Mouse (Mus musculus): ENCODE measurements at regions not wholly inside any gene's neighbourhood (a gene's known extent, or its start where the extent isn't known, plus 50 kb on each side); places are given as distances from the start of the nearest gene placed in this dataset.
"Not testable (repeated sequence)": the region's sequence is repeated elsewhere in the genome, so short reads cannot be mapped to it uniquely, and the experiment has no call there.

GRCm38 (mm10) chr5:148820476-148820875 lies 108.6 kb downstream of the Katnal1 start:
- in situ Hi-C loops (cut with MseI, MboI): no loop called here

DNA sequence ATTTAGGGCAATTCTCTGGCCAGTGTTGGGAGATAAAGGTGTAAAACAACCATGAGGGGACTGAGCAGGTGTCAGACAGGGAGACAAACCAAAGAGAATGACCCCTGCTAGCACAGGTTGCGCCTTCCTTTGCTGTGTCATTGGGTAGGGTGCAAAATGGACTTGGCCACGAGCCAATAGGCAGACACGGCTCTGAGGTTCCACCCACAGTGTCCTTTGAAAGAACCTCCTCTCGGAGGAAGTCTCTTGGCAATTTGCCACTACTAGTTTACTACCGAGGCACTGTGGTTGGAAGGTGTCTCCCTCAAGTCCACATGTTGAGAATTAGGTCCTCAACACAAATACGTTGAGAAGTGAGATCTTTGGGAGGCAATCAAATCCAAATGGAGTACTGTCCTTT lies 109.7 kb downstream of the Katnal1 start:
- in situ Hi-C loops (cut with MseI, MboI): no loop called here

- in situ Hi-C loops (cut with MseI, MboI): no loop called here
These were observed 110.4 kb downstream of the Katnal1 start for GRCm38 (mm10) chr5:148818746-148819145.

DNA sequence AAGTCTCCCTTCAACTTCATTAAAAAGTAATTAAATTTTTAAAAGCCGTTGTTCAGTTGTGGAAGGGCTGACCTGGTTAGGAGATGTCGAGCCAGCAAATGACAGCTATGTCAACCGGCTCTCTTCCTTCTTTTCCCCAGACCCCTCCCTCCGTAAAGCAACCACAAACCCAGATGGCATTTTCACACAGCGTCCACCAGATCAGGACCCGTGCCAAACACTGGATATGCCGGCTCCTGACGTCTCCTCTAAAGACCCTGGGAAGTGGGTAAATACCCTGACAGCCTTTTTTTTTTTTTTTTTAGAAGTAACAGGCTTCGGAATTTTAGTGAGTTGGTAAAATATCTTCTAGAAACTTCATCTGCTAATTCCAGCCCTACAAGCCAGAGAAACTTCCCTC lies 116.3 kb downstream of the Katnal1 start:
- in situ Hi-C loops (cut with MseI, MboI): no loop called here

- in situ Hi-C loops (cut with MseI, MboI): no loop called here
These were observed 117.1 kb downstream of the Katnal1 start for GRCm38 (mm10) chr5:148812016-148812415.

- in situ Hi-C loops (cut with MseI, MboI): no loop called here
These were observed 119.6 kb downstream of the Katnal1 start for GRCm38 (mm10) chr5:148809485-148809884.

DNA sequence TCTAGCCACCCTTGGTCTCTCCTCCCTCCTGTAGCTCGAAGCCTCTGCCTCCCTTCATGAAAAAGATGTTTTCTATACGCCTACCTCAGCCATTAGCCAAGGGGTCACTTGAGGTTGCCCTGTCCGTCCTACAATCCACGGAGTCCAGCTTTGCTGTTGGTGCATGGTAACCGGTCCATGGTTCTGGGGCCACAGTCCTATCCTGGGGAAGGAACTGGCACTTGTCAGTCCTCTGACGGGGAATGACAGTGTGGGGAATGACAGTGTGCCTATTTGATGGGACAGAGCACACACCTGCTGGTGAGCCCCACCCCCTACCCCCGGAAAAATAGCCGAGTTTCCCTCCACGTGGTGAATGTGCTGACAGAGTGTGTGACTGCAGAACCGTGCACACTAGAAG lies 120.1 kb downstream of the Katnal1 start:
- in situ Hi-C loops (cut with MseI, MboI): no loop called here

- in situ Hi-C loops (cut with MseI, MboI): no loop called here
These were observed 120.7 kb downstream of the Katnal1 start for GRCm38 (mm10) chr5:148808426-148808825.

DNA sequence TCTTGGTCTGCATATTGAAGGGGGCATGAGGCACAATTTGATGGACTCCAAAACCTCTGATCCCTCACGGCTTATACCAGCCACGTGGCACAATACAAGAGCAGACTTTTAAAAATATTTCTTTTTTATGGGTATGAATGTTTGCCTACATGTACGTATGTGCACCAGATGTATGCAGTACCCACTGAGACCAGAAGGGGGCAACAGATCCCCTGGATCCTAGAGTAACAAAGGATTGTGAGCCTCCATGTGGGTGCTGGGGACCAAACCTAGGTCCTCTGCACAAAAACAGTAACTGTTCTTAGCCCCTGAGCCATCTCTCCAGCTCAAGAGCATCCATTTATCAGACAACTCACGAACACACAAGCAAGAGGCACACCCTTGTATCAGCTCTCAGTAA lies 121.5 kb downstream of the Katnal1 start:
- in situ Hi-C loops (cut with MseI, MboI): no loop called here

DNA sequence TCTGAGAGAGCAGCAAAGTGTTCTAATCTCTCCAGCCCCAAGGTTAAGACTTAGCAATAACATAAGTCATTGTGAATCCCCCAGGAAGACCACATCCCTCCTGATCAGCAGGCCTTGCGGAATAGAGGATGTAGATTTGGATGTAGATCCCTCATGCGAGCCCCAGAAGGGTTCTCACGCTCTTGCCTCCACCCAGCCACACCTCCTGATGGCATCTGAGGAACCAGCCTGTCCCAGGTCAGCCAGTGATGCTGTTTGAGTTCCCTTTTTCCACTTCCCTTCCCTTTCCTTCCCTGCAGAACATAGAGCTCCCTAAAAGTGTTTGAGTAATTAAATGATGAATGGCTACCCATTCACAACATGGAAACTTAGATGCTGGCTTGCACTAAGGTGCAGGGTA lies 124.1 kb downstream of the Katnal1 start:
- in situ Hi-C loops (cut with MseI, MboI): no loop called here

DNA sequence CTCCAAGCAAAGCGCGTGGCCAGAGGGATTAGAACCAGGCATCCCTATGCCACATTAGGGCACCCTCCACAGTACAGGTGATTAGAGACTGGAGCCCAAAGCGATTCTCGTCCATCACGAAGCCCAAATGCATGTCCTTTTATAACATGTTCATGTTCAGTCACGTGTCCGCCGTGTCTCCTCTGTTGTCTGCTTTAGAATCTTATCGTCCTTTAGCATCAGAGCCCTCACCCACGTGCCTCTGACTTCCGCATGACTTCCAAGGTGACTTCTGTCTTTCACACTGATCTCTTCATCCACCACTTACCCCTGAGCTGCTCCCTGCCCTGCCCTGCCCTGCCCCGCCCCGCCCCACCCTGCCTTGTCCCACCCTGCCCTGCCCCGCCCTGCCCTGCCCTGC lies 125.3 kb downstream of the Katnal1 start:
- in situ Hi-C loops (cut with MseI, MboI): no loop called here

- in situ Hi-C loops (cut with MseI, MboI): no loop called here
These were observed 126.4 kb downstream of the Katnal1 start for GRCm38 (mm10) chr5:148802720-148803119.

GRCm38 (mm10) chr5:148798541-148798940 lies 130.6 kb downstream of the Katnal1 start:
- in situ Hi-C loops (cut with MseI, MboI): no loop called here

DNA sequence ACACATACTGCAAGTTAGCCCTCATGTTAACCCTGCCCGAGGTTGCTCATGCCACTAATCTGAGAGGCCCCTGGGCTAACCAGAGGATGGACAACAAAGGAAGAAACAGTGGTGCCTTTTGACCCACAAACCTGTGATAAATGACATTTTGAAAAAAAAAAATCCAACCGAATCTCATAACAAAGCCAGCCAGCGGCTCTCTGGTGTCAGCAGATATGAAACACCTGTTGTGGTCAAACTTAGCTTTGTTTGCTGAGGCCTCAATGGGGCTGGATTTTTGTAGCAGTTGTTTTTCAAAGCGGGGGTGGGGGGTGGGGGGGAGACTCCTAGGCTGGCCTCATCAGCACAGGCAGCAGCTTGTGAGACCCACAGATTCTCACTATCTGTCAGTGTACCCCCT lies 133.0 kb downstream of the Katnal1 start:
- in situ Hi-C loops (cut with MseI, MboI): no loop called here

GRCm38 (mm10) chr5:148794465-148794864 lies 134.7 kb downstream of the Katnal1 start:
- in situ Hi-C loops (cut with MseI, MboI): loop anchor here in 1 of 2 experiments (5.0 kb wide), 1 partner anchor 37 kb away; no protein-coding TSS in a partner anchor

DNA sequence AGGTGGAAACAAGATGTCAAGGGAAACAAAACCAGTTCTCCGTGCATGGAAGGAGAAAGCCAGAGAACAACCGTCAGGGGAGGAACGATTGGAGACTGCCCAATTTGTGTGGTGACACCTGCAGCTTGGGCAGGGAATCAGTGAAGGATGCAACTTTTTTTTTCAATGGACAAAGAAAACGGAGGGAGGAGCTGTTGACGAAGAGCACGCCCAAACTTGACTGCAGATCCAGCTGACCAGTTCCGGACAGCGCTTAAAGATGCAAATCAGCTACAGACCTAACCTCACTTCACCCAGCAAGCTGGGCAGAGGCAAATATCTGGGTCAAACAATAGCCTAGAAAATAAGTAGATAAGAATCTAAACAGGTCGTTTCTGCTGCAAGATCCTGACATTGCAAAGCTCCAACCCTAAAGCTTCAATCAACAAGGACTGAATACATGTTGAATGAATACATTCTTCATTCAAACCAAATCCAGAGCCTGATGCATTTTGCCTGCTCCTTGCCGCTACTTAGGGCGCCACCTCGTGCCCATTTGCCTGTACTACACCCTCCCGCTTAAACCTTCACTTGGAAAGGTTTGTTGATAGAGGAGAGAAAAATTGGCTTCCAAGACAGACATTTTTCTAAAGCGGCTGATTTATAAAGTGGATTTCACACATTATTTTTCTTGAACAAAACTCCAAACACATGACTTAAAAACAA lies 136.2 kb downstream of the Katnal1 start:
- in situ Hi-C loops (cut with MseI, MboI): loop anchor here in 1 of 2 experiments (5.0 kb wide), 1 partner anchor 36 kb away; no protein-coding TSS in a partner anchor

- in situ Hi-C loops (cut with MseI, MboI): loop anchor here in 1 of 2 experiments (5.0 kb wide), 1 partner anchor 34 kb away; no protein-coding TSS in a partner anchor
These were observed 137.5 kb downstream of the Katnal1 start for GRCm38 (mm10) chr5:148791651-148792050.

DNA sequence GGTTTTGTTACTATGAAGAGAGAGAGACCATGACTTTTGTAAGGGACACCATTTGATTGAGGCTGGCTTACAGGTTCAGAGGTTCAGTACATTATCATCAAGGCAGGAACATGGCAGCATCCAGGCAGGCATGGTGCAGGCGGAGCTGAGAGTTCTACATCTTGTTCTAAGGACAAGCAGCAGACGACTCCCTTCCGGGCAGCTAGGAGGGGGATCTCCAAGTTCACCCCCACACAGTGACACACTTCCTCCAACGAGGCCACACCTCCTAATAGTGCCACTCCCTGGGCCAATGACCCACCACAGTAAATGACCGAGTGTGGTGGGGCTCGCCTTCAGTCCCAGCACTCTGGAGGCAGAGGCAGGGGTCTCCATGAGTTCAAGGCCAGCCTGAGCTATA lies 138.8 kb downstream of the Katnal1 start:
- in situ Hi-C loops (cut with MseI, MboI): loop anchor here in 1 of 2 experiments (5.0 kb wide), 1 partner anchor 33 kb away; no protein-coding TSS in a partner anchor

DNA sequence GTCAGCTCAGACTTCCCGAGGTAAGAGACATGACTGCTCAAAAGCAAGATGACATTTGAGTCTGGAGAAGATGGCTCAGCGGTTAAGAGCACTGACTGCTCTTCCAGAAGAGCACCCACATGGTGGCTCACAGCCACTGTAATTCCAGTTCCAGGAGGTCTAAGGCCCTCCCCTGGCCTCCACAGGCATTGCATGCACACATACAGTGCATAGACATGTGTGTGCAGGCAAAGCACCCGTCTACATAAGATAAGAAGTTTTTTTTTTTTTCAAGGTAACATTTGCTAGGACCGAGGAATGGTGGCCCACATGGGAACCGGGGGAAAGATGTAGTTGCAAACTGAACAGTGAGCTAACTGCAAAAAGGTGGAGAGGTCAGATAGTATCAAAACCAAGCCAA lies 139.3 kb downstream of the Katnal1 start:
- in situ Hi-C loops (cut with MseI, MboI): loop anchor here in 1 of 2 experiments (5.0 kb wide), 1 partner anchor 33 kb away; no protein-coding TSS in a partner anchor

DNA sequence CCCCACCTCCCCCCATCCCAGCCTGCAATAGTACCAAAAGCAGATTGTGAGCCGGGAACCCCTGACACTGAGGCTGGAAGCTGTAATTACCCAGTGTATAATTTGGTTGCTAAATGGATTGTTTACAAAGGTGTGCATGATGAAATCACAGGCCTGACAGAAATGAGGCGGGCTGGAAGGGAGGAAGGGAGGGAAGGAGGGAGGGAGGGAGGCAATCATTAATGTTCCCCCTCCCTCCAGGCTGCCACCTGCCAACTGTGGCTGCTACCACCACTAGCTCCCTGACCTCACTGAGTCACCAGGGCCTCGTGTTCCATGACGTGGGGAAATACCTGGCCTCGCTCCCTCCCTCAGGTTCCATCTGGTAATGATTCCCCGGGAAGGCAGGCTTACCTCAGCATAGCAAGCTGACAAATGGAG lies 140.0 kb downstream of the Katnal1 start:
- in situ Hi-C loops (cut with MseI, MboI): no loop called here

GRCm38 (mm10) chr5:148788690-148789089 lies 140.4 kb downstream of the Katnal1 start:
- in situ Hi-C loops (cut with MseI, MboI): no loop called here

DNA sequence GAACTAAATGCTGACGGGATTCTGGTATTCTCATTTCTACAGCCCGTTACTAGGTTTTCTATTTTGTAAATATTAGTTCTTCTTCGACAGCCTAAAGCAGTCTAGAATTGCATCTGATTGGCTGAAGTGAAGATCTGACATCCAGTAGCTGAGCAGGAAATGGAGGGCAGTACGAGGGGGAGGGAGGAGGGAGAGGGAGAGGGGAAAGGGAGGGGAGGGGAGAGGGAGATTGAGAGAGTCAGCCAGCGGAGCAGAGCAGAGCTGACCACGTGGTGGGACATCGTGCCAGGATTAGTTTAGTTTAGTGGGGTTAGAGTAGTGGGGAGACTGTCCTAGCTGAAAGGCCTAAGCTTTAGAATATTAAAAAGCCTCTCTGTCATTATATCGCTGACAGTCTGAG lies 141.8 kb downstream of the Katnal1 start:
- in situ Hi-C loops (cut with MseI, MboI): no loop called here

DNA sequence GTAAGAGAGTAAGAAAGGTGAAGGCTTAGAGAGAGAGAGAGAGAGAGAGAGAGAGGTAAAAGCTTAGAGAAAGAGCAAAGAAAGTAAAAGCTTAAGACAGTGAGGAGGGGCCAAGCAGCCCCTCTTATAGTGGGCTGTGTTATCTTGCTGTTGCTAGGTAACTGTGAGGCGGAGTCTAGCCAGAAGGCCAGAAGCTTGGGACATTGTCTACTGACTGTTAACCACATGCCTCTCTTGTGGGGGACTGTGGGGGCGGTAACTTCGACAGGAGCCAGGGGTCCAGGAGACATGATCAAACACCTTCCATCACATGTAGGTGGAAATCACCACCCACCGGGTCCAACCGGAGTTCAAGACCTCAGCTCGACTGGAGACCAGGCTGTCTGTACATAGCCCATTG lies 148.0 kb downstream of the Katnal1 start:
- in situ Hi-C loops (cut with MseI, MboI): not testable (repeated sequence)
